Mouse (Mus musculus) gastrocnemius, postnatal 25 days (tissue): ENCODE results near the gene Rab4a. TPM values are rescaled to one million over a fixed set of nuclear protein-coding genes. Genes with fewer than 3 reads are reported as not detected.

Experiments used
- total RNA-seq, 2 experiments: library from RNA; stranded (reverse); gene quantifications; 1 replicate in 1 of 2; 2 replicates in 1 of 2; pipeline ENCODE4 v1.2.3; 2021

The Rab4a gene
- total RNA-seq, 2 experiments from 2014 or later, result 10.2 to 11.3 TPM

Other genes starting within 250 kb of the Rab4a start
- 10 to 100 TPM in 1 of 2 experiments, 1 to 10 TPM in 1; 8.5 to 14.6 TPM for gene Rhou, start 152.1 kb upstream of the Rab4a start, total RNA-seq
- gene Ccsap, start 54.2 kb downstream of the Rab4a start, total RNA-seq, result under 1 TPM; 0.36 to 0.62 TPM
- over 10,000 TPM; 60,490 to 60,709 TPM for gene Acta1, start 88.8 kb downstream of the Rab4a start, total RNA-seq
- gene Nup133, start 143.3 kb downstream of the Rab4a start, total RNA-seq, result 1 to 10 TPM; 7.3 to 8.7 TPM
- 10 to 100 TPM; 13.5 to 14.4 TPM for gene Abcb10, start 177.1 kb downstream of the Rab4a start, total RNA-seq
- 10 to 100 TPM; 10.5 to 11.0 TPM for gene Taf5l, start 215.4 kb downstream of the Rab4a start, total RNA-seq
- 1 to 10 TPM; 5.2 to 7.0 TPM for gene Urb2, start 215.5 kb downstream of the Rab4a start, total RNA-seq